Mouse (Mus musculus) limb, embryonic 14.5 days (tissue): ENCODE data around the gene Cd302. TPM values are rescaled to one million over a fixed set of nuclear protein-coding genes. Genes with fewer than 3 reads are reported as not detected.

Experiments
- ATAC-seq: fragments of 200-750 bp; cut with Nextera tagmentation; 2 replicates; pipeline ENCODE4 v1.8.0; 2017; ENCODE audit warnings: low read depth, moderate number of reproducible peaks, moderate TSS enrichment; ENCODE audit not compliant: low FRiP score
- DNase-seq: peaks from one replicate; pipeline ENCODE4 v3.0.0-alpha.2; 2015; ENCODE audit warnings: low spot score
- H3K27ac ChIP-seq: fragments of 300-500 bp; sonication (generic); replicated peaks from 2 replicates; pipeline ENCODE4 v1.5.1; 2014; ENCODE audit warnings: low read depth, mild to moderate bottlenecking, low read length, moderate library complexity, mixed read lengths
- H3K27me3 ChIP-seq: fragments of 300-500 bp; sonication (generic); 2 replicates; pipeline ENCODE4 v1.6.1; 2014; ENCODE audit warnings: low read length, mixed read lengths; ENCODE audit not compliant: control insufficient read depth, insufficient read depth
- H3K36me3 ChIP-seq: fragments of 300-500 bp; sonication (generic); 2 replicates; pipeline ENCODE4 v1.6.1; 2014; ENCODE audit warnings: mild to moderate bottlenecking, low read length, moderate library complexity, mixed read lengths; ENCODE audit not compliant: control insufficient read depth, insufficient read depth
- H3K4me1 ChIP-seq: fragments of 300-500 bp; sonication (generic); 2 replicates; pipeline ENCODE4 v1.6.1; 2014; ENCODE audit warnings: antibody characterized with exemption, low read length, mixed read lengths; ENCODE audit not compliant: control insufficient read depth, insufficient read depth
- H3K4me2 ChIP-seq: fragments of 300-500 bp; sonication (generic); replicated peaks from 2 replicates; pipeline ENCODE4 v1.6.1; 2014; ENCODE audit warnings: low read depth, mild to moderate bottlenecking, low read length, moderate library complexity; ENCODE audit not compliant: severe bottlenecking
- H3K4me3 ChIP-seq: fragments of 300-500 bp; sonication (generic); replicated peaks from 2 replicates; pipeline ENCODE4 v1.5.1; 2014; ENCODE audit warnings: low read length
- H3K9ac ChIP-seq: fragments of 300-500 bp; sonication (generic); 2 replicates; pipeline ENCODE4 v1.6.1; 2014; ENCODE audit warnings: mild to moderate bottlenecking, low read depth, low read length, moderate library complexity; ENCODE audit not compliant: severe bottlenecking
- H3K9me3 ChIP-seq: fragments of 300-500 bp; sonication (generic); 2 replicates; pipeline ENCODE4 v1.6.1; 2016; ENCODE audit warnings: low read length; ENCODE audit not compliant: control insufficient read depth
- POLR2A ChIP-seq: fragments of 200-500 bp; IDR thresholded peaks from 2 replicates; pipeline ENCODE4 v1.8.0; 2012; ENCODE audit warnings: inconsistent platforms, mild to moderate bottlenecking, moderate library complexity, borderline replicate concordance; ENCODE audit not compliant: insufficient read depth, insufficient read length; ENCODE audit errors: extremely low read depth
- WGBS: fragments of 180-500 bp; shearing (Covaris S2); extraction: QIAGEN DNeasy Blood & Tissue Kit; methylation state at CpG from one replicate; pipeline ENCODE4 v1.1.7; 2014; 5-methylcytosine and 5-hydroxymethylcytosine counted together
- polyA plus RNA-seq, 2 experiments: library from polyadenylated mRNA; depleted of rRNA in 1 of 2; stranded (reverse) in 1 of 2; unstranded in 1 of 2; fragments of >200 nt; fragmentation: Nextera tagmentation in 1 of 2; extraction: Ambion mirVana in 1 of 2; gene quantifications; 2 replicates each; pipeline versions ENCODE4 v1.2.1 to v1.2.3; 2012 to 2014

Cd302 gene
- polyA plus RNA-seq, 2 experiments: 23.5 to 45.4 TPM

GRCm38 (mm10) chr2:60230361-60230760 lies 53.9 kb downstream of the Cd302 start:
- no peak for TF ChIP-seq POLR2A
- Histone ChIP-seq H3K27me3 (no peaks in the 10 kb centered on the region), H3K9me3 (no peaks in the 10 kb centered on the region), H3K4me1 (no peaks in the 10 kb centered on the region), H3K4me2 (no peak overlapping the region), H3K9ac (no peak overlapping the region), H3K4me3 (no peak overlapping the region), H3K36me3 (peaks cover 56% of the 10 kb centered on the region), H3K27ac (no peak overlapping the region)
- WGBS: 90% methylated on average over 2 of the region's 2 CpGs
- no peak for DNase-seq
- ATAC-seq: no peak

GRCm38 (mm10) chr2:60228470-60228869 lies 55.8 kb downstream of the Cd302 start:
- WGBS: 91% methylated on average over 1 of the region's 1 CpGs
- Histone ChIP-seq H3K27ac (no peak overlapping the region), H3K4me2 (no peak overlapping the region), H3K4me3 (no peak overlapping the region), H3K9ac (no peak overlapping the region), H3K27me3 (no peaks in the 10 kb centered on the region), H3K36me3 (peaks cover 40% of the 10 kb centered on the region), H3K4me1 (no peaks in the 10 kb centered on the region), H3K9me3 (no peaks in the 10 kb centered on the region)
- DNase-seq: no peak
- ATAC-seq: no peak
- no peak for TF ChIP-seq POLR2A

- Histone ChIP-seq H3K27me3 (no peaks in the 10 kb centered on the region), H3K36me3 (peaks cover 3% of the 10 kb centered on the region), H3K4me3 (no peak overlapping the region), H3K9ac (no peak overlapping the region), H3K4me1 (peaks cover 7% of the 10 kb centered on the region), H3K4me2 (no peak overlapping the region), H3K9me3 (no peaks in the 10 kb centered on the region), H3K27ac (no peak overlapping the region)
- WGBS: 68% methylated on average over 1 of the region's 1 CpGs
- no peak for ATAC-seq
- no peak for DNase-seq
- TF ChIP-seq POLR2A: no peak
These were observed 60.8 kb downstream of the Cd302 start for GRCm38 (mm10) chr2:60223489-60223888.

- Histone ChIP-seq H3K27ac (no peak overlapping the region), H3K36me3 (no peaks in the 10 kb centered on the region; the same call in 1 of the 2 replicates), H3K4me1 (peaks cover 7% of the 10 kb centered on the region), H3K4me3 (no peak overlapping the region), H3K4me2 (no peak overlapping the region), H3K9me3 (no peaks in the 10 kb centered on the region), H3K9ac (no peak overlapping the region), H3K27me3 (no peaks in the 10 kb centered on the region)
- TF ChIP-seq POLR2A: no peak
- 67% methylated on average over 2 of the region's 2 CpGs for WGBS
- DNase-seq (no peak), ATAC-seq (no peak)
These were observed 62.3 kb downstream of the Cd302 start for GRCm38 (mm10) chr2:60221954-60222353.

GRCm38 (mm10) chr2:60221236-60221635 lies 63.1 kb downstream of the Cd302 start:
- Histone ChIP-seq H3K9me3 (no peaks in the 10 kb centered on the region), H3K36me3 (no peaks in the 10 kb centered on the region)

GRCm38 (mm10) chr2:60217620-60218019 lies 66.7 kb downstream of the Cd302 start:
- no peak for DNase-seq
- 85% methylated on average over 6 of the region's 6 CpGs for WGBS
- no peak overlapping the region for H3K4me2 ChIP-seq
- no peak overlapping the region for H3K4me3 ChIP-seq
- H3K4me1 ChIP-seq: peaks cover 13% of the 10 kb centered on the region
- H3K9ac ChIP-seq: no peak overlapping the region
- H3K9me3 ChIP-seq: no peaks in the 10 kb centered on the region
- H3K27ac ChIP-seq: no peak overlapping the region
- no peaks in the 10 kb centered on the region for H3K27me3 ChIP-seq
- no peak for ATAC-seq
- H3K36me3 ChIP-seq: peaks cover 6% of the 10 kb centered on the region; the same call in 1 of the 2 replicates
- TF ChIP-seq POLR2A: no peak

More at GRCm38 (mm10) chr2:60221236-60221635, 63.1 kb downstream of the Cd302 start:
- no peak overlapping the region for H3K9ac ChIP-seq
- DNase-seq: no peak
- H3K27me3 ChIP-seq: no peaks in the 10 kb centered on the region
- no peak for ATAC-seq
- whole genome bisulfite sequencing: 66% methylated on average over 6 of the region's 6 CpGs
- H3K4me1 ChIP-seq: peaks cover 7% of the 10 kb centered on the region
- no peak overlapping the region for H3K27ac ChIP-seq
- H3K4me2 ChIP-seq: no peak overlapping the region
- no peak for TF ChIP-seq POLR2A
- no peak overlapping the region for H3K4me3 ChIP-seq
